Mouse (Mus musculus) lung, adult 2 months (tissue): Measurements from ENCODE around the gene Trim10.

Source experiments
- CTCF ChIP-seq: fragments of 200-500 bp; IDR thresholded peaks from 2 replicates; pipeline ENCODE4 v1.5.1; 2011; ENCODE audit warnings: mild to moderate bottlenecking, low read length, control low read depth; ENCODE audit not compliant: insufficient read depth
- POLR2A ChIP-seq: fragments of 200-500 bp; IDR thresholded peaks from 2 replicates; pipeline ENCODE4 v1.6.1; 2011; ENCODE audit warnings: low read depth, mild to moderate bottlenecking, control low read depth, low read length, borderline replicate concordance; ENCODE audit errors: extremely low read depth

- TF ChIP-seq CTCF (no peak), POLR2A (no peak)
These were observed 18.2 kb upstream of the Trim10 start for GRCm38 (mm10) chr17:36851200-36851599.
